Mouse (Mus musculus) megakaryocyte, adult 5-6 weeks (primary cell): ENCODE measurements at regions not wholly inside any gene's neighbourhood (a gene's known extent, or its start where the extent isn't known, plus 50 kb on each side); places are given as distances from the start of the nearest gene placed in this dataset.

Experiments used
- ATAC-seq: 2 replicates; pipeline ENCODE4 v1.8.0; 2016; ENCODE audit warnings: mild to moderate bottlenecking, inconsistent platforms; ENCODE audit not compliant: poor library complexity, severe bottlenecking

- no peak for ATAC-seq
Measured at GRCm38 (mm10) chr9:63087195-63087594, 61.6 kb downstream of the Skor1 start.

- no peak for ATAC-seq
Measured at GRCm38 (mm10) chr9:63086671-63087070, 62.1 kb downstream of the Skor1 start.

- no peak for ATAC-seq
Measured at GRCm38 (mm10) chr9:63082830-63083229, 65.9 kb downstream of the Skor1 start.

GRCm38 (mm10) chr9:63082311-63082710, 66.5 kb downstream of the Skor1 start:
- no peak for ATAC-seq

GRCm38 (mm10) chr9:63080406-63080805, 68.4 kb downstream of the Skor1 start:
- ATAC-seq: no peak

GRCm38 (mm10) chr9:63075252-63075651, 73.5 kb downstream of the Skor1 start:
- ATAC-seq: no peak

- ATAC-seq: no peak
Measured at GRCm38 (mm10) chr9:63074803-63075202, 74.0 kb downstream of the Skor1 start.

- no peak for ATAC-seq
Measured at GRCm38 (mm10) chr9:63074023-63074750, 74.6 kb downstream of the Skor1 start.

GRCm38 (mm10) chr9:63071032-63071431, 77.7 kb downstream of the Skor1 start:
- no peak for ATAC-seq

- ATAC-seq: peak; percentile 47; the same call in 1 of the 2 replicates
Measured at GRCm38 (mm10) chr9:63069919-63070318, 78.8 kb downstream of the Skor1 start.

GRCm38 (mm10) chr9:63067054-63067406, 79.3 kb upstream of the Pias1 start:
- ATAC-seq: no peak

GRCm38 (mm10) chr9:63066384-63067053, 78.8 kb upstream of the Pias1 start:
- ATAC-seq: no peak

GRCm38 (mm10) chr9:63063525-63063924, 75.8 kb upstream of the Pias1 start:
- ATAC-seq: no peak

- no peak for ATAC-seq
Measured at GRCm38 (mm10) chr9:63060740-63061139, 73.0 kb upstream of the Pias1 start.

- ATAC-seq: no peak; the same call in 1 of the 2 replicates
Measured at GRCm38 (mm10) chr9:63059234-63059842, 71.6 kb upstream of the Pias1 start.

GRCm38 (mm10) chr9:63058506-63059233, 70.9 kb upstream of the Pias1 start:
- ATAC-seq: no peak

- no peak for ATAC-seq
Measured at GRCm38 (mm10) chr9:63056695-63057349, 69.1 kb upstream of the Pias1 start.

- no peak for ATAC-seq
Measured at GRCm38 (mm10) chr9:63052181-63052580, 64.5 kb upstream of the Pias1 start.

GRCm38 (mm10) chr9:63051631-63052030, 63.9 kb upstream of the Pias1 start:
- no peak for ATAC-seq

GRCm38 (mm10) chr9:63049290-63049689, 61.6 kb upstream of the Pias1 start:
- ATAC-seq: no peak

GRCm38 (mm10) chr9:63046981-63047380, 59.3 kb upstream of the Pias1 start:
- no peak for ATAC-seq
